Mouse (Mus musculus) layer of hippocampus, postnatal 25 days (tissue): ENCODE measurements around the gene Kank1. TPM values are rescaled to one million over a fixed set of nuclear protein-coding genes. Genes with fewer than 3 reads are reported as not detected.

Experiments used
- DNase-seq, 2 experiments: peaks; one replicate each; pipeline ENCODE4 v3.0.0; 2022; ENCODE audit warnings: mixed read lengths in 2 of 2, low spot score in 1 of 2; ENCODE audit errors: extremely low spot score in 1 of 2
- total RNA-seq, 2 experiments: library from RNA; stranded (reverse); gene quantifications; 2 replicates each; pipeline ENCODE4 v1.2.3; 2021

Gene Kank1
- total RNA-seq, 2 experiments from 2014 or later, result 24.8 to 29.2 TPM

GRCm38 (mm10) chr19:25358486-25359120 is 121.8 kb downstream of the Kank1 start:
- DNase-seq, result no peak

GRCm38 (mm10) chr19:25360571-25361029 is 123.8 kb downstream of the Kank1 start:
- DNase-seq, result no peak

- DNase-seq, result no peak
Observed at GRCm38 (mm10) chr19:25361956-25362355, 125.2 kb downstream of the Kank1 start.

GRCm38 (mm10) chr19:25365698-25366097 is 128.9 kb downstream of the Kank1 start:
- DNase-seq, result no peak

- no peak for DNase-seq
Observed at GRCm38 (mm10) chr19:25366620-25367019, 129.8 kb downstream of the Kank1 start.

GRCm38 (mm10) chr19:25370428-25370827 is 133.7 kb downstream of the Kank1 start:
- DNase-seq, result no peak

GRCm38 (mm10) chr19:25372794-25373193 is 136.0 kb downstream of the Kank1 start:
- no peak for DNase-seq

- no peak for DNase-seq
Observed at GRCm38 (mm10) chr19:25373594-25373993, 136.8 kb downstream of the Kank1 start.

GRCm38 (mm10) chr19:25374191-25374590 is 137.4 kb downstream of the Kank1 start:
- DNase-seq, result no peak

GRCm38 (mm10) chr19:25374926-25375325 is 138.2 kb downstream of the Kank1 start:
- no peak for DNase-seq

- no peak for DNase-seq
Observed at GRCm38 (mm10) chr19:25376871-25377270, 140.1 kb downstream of the Kank1 start.

- no peak for DNase-seq
Observed at GRCm38 (mm10) chr19:25380675-25381074, 143.9 kb downstream of the Kank1 start.

GRCm38 (mm10) chr19:25381972-25382371 is 145.2 kb downstream of the Kank1 start:
- DNase-seq, result no peak

- no peak for DNase-seq
Observed at GRCm38 (mm10) chr19:25382494-25382893, 145.7 kb downstream of the Kank1 start.

- DNase-seq, result no peak
Observed at GRCm38 (mm10) chr19:25383386-25384146, 146.8 kb downstream of the Kank1 start.

- DNase-seq, result no peak
Observed at GRCm38 (mm10) chr19:25385981-25386380, 149.2 kb downstream of the Kank1 start.

- no peak for DNase-seq
Observed at GRCm38 (mm10) chr19:25386679-25387470, 150.1 kb downstream of the Kank1 start.

GRCm38 (mm10) chr19:25387902-25388301 is 151.1 kb downstream of the Kank1 start:
- no peak for DNase-seq

- no peak for DNase-seq
Observed at GRCm38 (mm10) chr19:25392135-25392534, 155.4 kb downstream of the Kank1 start.

GRCm38 (mm10) chr19:25395035-25395434 is 158.3 kb downstream of the Kank1 start:
- no peak for DNase-seq

GRCm38 (mm10) chr19:25396709-25397266 is 160.0 kb downstream of the Kank1 start:
- no peak for DNase-seq
